Comparison of ENCODE assay signal across 28 mouse cellular contexts in genomic region chr5:26689775-26690174, GRCm38 (mm10).
DNase-seq lines count a peak whose midpoint lies in the region; ATAC-seq and TF ChIP-seq lines count a peak whose summit lies in the region.
"Had no signal": no experiment of that assay in that cellular context is flagged by ENCODE, and none has a peak within 500 bp of the region (broad histone marks: within the 10 kb centered on the region; RNA-seq: fewer than 3 reads in every experiment).

No protein-coding gene starts in this region.

- peak; percentile 9 to 25 for DNase-seq in cerebellum, postnatal 10 days
- no peak for DNase-seq in cerebellum, postnatal 4 days (ENCODE audit: low spot score in 2 of 2)
- peak; percentile 58 for DNase-seq in heart, adult 11 months
- no peak for DNase-seq in heart, postnatal 4 days
- DNase-seq in lung, embryonic 14.5 days = peak; percentile 1
- DNase-seq in lung, adult 18-20 months = no peak
- DNase-seq: adrenal gland, adult 8-10 months; adrenal gland, postnatal 25 days; cerebellum, adult 18-20 months; cerebellum, adult 9-10 months; cerebellum, postnatal 25 days; embryo, embryonic 11 days; gastrocnemius, postnatal 10 days; gastrocnemius, postnatal 36 days; heart, postnatal 14 days; kidney, adult 18-20 months had no signal

- no peak overlapping the region for H3K9ac ChIP-seq in lung, embryonic 14.5 days
- H3K9ac ChIP-seq: embryonic facial prominence, embryonic 13.5 days; forebrain, embryonic 12.5 days; heart, embryonic 12.5 days; heart, embryonic 15.5 days; hindbrain, embryonic 13.5 days had no signal

- H3K27me3 ChIP-seq in lung, embryonic 14.5 days (ENCODE audit: insufficient read depth, low read length) = no peaks in the 10 kb centered on the region
- H3K27me3 ChIP-seq: embryonic facial prominence, embryonic 13.5 days; forebrain, embryonic 12.5 days; heart, embryonic 12.5 days; heart, embryonic 15.5 days; hindbrain, embryonic 13.5 days had no signal

- H3K27ac ChIP-seq in lung, embryonic 14.5 days (ENCODE audit: low read depth) = no peak overlapping the region
- H3K27ac ChIP-seq: embryonic facial prominence, embryonic 10.5 days; embryonic facial prominence, embryonic 13.5 days; forebrain, embryonic 12.5 days; heart, embryonic 15.5 days; hindbrain, embryonic 13.5 days had no signal

- H3K4me2 ChIP-seq in lung, embryonic 14.5 days = no peak overlapping the region
- H3K4me2 ChIP-seq: embryonic facial prominence, embryonic 13.5 days; forebrain, embryonic 12.5 days; heart, embryonic 12.5 days; heart, embryonic 15.5 days; hindbrain, embryonic 13.5 days had no signal

- H3K36me3 ChIP-seq in lung, embryonic 14.5 days (ENCODE audit: insufficient read depth) = no peaks in the 10 kb centered on the region
- H3K36me3 ChIP-seq: embryonic facial prominence, embryonic 10.5 days; embryonic facial prominence, embryonic 13.5 days; forebrain, embryonic 12.5 days; heart, embryonic 12.5 days; heart, embryonic 15.5 days; hindbrain, embryonic 13.5 days had no signal

- no peak for ATAC-seq in lung, embryonic 14.5 days (ENCODE audit: insufficient read depth)
- ATAC-seq: activated CD4-positive, CD25-positive, alpha-beta regulatory T cell, adult 4 months; forebrain, embryonic 16.5 days; hindbrain, embryonic 16.5 days; inflammation-experienced regulatory T-cells, adult 6 months; intestine, embryonic 16.5 days had no signal

- no peaks in the 10 kb centered on the region for H3K4me1 ChIP-seq in lung, embryonic 14.5 days (ENCODE audit: insufficient read depth)
- H3K4me1 ChIP-seq: embryonic facial prominence, embryonic 10.5 days; embryonic facial prominence, embryonic 13.5 days; forebrain, embryonic 12.5 days; heart, embryonic 12.5 days; heart, embryonic 15.5 days; hindbrain, embryonic 13.5 days had no signal

- no peaks in the 10 kb centered on the region for H3K9me3 ChIP-seq in lung, embryonic 14.5 days (ENCODE audit: low read depth, low read length)
- H3K9me3 ChIP-seq: embryonic facial prominence, embryonic 10.5 days; embryonic facial prominence, embryonic 13.5 days; forebrain, embryonic 12.5 days; hindbrain, embryonic 13.5 days had no signal

- 54% methylated on average over 3 of the region's 3 CpGs for WGBS in lung, embryonic 14.5 days

- TF ChIP-seq CTCF in lung, embryonic 14.5 days (IDR thresholded peaks at IDR 0.05; ENCODE audit: low read depth) = no peak

- H3K4me3 ChIP-seq in lung, embryonic 14.5 days (ENCODE audit: low read depth, low read length) = no peak overlapping the region
- H3K4me3 ChIP-seq: embryonic facial prominence, embryonic 10.5 days; embryonic facial prominence, embryonic 13.5 days; erythroblast, embryonic 14.5 days; forebrain, embryonic 12.5 days; heart, embryonic 12.5 days; heart, embryonic 15.5 days; hindbrain, embryonic 13.5 days had no signal

Comparison
In these comparisons a context has a peak if more than half of its experiments do, and no peak if none do; other contexts are left out.
1. DNase-seq: peak in cerebellum, postnatal 10 days (2 of 2), heart, adult 11 months (single experiment) and lung, embryonic 14.5 days (single experiment); none in cerebellum, postnatal 4 days (0 of 2), heart, postnatal 4 days (single experiment) and lung, adult 18-20 months (0 of 2).